30 mouse cellular contexts compared by ENCODE assay signal in the genomic region with DNA sequence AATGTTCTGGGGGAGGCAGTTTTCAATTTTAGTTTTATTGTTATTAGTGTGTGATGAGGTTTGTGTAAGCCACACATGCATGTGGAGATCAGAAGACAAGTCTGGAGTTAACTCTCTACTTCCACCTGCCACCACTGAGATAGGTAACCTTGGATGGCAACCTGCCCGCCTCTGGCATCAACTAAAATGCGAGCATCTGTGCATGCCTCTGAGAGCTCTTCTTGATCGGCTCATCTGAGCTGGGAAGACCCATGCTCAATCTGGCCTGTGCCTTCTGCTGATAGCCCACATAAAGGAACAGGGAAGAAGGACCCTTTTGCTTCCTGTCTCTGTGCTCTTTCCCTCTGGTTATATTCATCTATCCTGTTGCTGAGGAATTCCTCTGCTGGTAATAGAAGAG.
DNase-seq lines count a peak whose midpoint lies in the region; ATAC-seq and TF ChIP-seq lines count a peak whose summit lies in the region.
"Had no signal": no experiment of that assay in that cellular context is flagged by ENCODE, and none has a peak within 500 bp of the region (broad histone marks: within the 10 kb centered on the region; RNA-seq: fewer than 3 reads in every experiment).

No protein-coding gene starts in this region.

- TF ChIP-seq CTCF in layer of hippocampus, adult 2 months (conservative IDR thresholded peaks at IDR 0.05), result no peak

- ATAC-seq in CD4-positive, CD25-positive, alpha-beta regulatory T cell, adult 4 months, result no peak
- ATAC-seq: forebrain, embryonic 14.5 days; inflammation-experienced regulatory T-cells, adult 6 months; lung, postnatal 0 days; midbrain, embryonic 13.5 days had no signal

- no peak overlapping the region for H3K4me3 ChIP-seq in layer of hippocampus, adult 2 months
- H3K4me3 ChIP-seq: embryonic facial prominence, embryonic 12.5 days; gastrocnemius, adult 2 months; heart, adult 2 months; heart, embryonic 12.5 days; hindbrain, embryonic 13.5 days; kidney, embryonic 15.5 days; limb, embryonic 10.5 days; limb, embryonic 15.5 days; liver, embryonic 13.5 days; megakaryocyte, embryonic 14.5 days; midbrain, embryonic 13.5 days; neural tube, embryonic 12.5 days had no signal

- H3K27ac ChIP-seq in layer of hippocampus, adult 2 months, result no peak overlapping the region
- H3K27ac ChIP-seq: embryonic facial prominence, embryonic 12.5 days; gastrocnemius, adult 2 months; heart, adult 2 months; hindbrain, embryonic 13.5 days; kidney, embryonic 15.5 days; limb, embryonic 10.5 days; limb, embryonic 15.5 days; liver, embryonic 13.5 days; midbrain, embryonic 13.5 days; neural tube, embryonic 12.5 days had no signal

- DNase-seq in layer of hippocampus, adult 9-11 months, result peak; percentile 5
- no peak for DNase-seq in layer of hippocampus, adult 2 months (ENCODE audit: low spot score in 2 of 2)
- DNase-seq in cerebellum, adult 11 months, result peak; percentile 69
- peak; percentile 75 for DNase-seq in cerebellum, adult 8-10 months
- DNase-seq in cerebellum, postnatal 25 days, result peak; percentile 80 to 89
- no peak for DNase-seq in gastrocnemius, postnatal 25 days
- DNase-seq: adrenal gland, postnatal 25 days; embryo, embryonic 11 days; gastrocnemius, adult 2 months; heart, adult 2 months; heart, postnatal 4 days; kidney, adult 11 months; kidney, postnatal 25 days; liver, embryonic 13.5 days; lung, adult 18-20 months; lung, postnatal 4 days; right cerebral cortex, postnatal 14 days had no signal

Comparison
In these comparisons a context has a peak if more than half of its experiments do, and no peak if none do; other contexts are left out.
1. DNase-seq: peak in layer of hippocampus, adult 9-11 months (single experiment), cerebellum, adult 11 months (single experiment), cerebellum, adult 8-10 months (single experiment) and cerebellum, postnatal 25 days (2 of 2); none in layer of hippocampus, adult 2 months (0 of 2) and gastrocnemius, postnatal 25 days (single experiment).